Mouse (Mus musculus): ENCODE measurements around the gene Mfsd9. TPM values are rescaled to one million over a fixed set of nuclear protein-coding genes. Genes with fewer than 3 reads are reported as not detected.

Gene Mfsd9
- polyA plus RNA-seq, 1 experiment: 1.4 TPM

DNA sequence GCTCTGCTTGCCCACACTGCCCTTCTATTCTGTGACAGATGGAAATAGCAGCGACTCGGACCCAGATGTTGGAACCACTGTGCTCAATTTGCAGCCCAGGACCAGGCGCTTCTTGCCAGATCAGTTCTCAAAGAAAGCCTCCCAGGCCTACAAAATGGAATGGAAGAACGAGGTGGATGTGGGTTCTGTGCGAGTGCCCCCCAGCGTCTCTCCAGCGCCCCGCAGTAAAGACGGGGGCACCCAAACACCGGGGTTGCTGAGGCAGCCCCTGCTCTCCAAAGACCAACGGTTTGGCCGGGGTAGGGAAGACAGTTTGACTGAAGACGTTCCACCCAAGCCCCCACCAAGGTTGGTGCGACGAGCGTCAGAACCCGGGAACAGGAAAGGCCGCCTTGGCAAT, 22.9 kb downstream of the Mfsd9 start:
- H3K4me1 ChIP-seq (ENCODE audit: control insufficient read depth, insufficient read depth, low read length): no peaks in the 10 kb centered on the region
- TF ChIP-seq CTCF (IDR thresholded peaks at IDR 0.05; ENCODE audit: low read depth, low read length) (no peak), EP300 (IDR thresholded peaks at IDR 0.05; ENCODE audit: insufficient read depth, low read depth, low read length) (no peak), POLR2A (IDR thresholded peaks at IDR 0.05; ENCODE audit: insufficient read depth, low read length) (no peak)
- no peaks in the 10 kb centered on the region for H3K27me3 ChIP-seq (ENCODE audit: control insufficient read depth, insufficient read depth, low read length, poor library complexity, severe bottlenecking)
- no peaks in the 10 kb centered on the region for H3K36me3 ChIP-seq (ENCODE audit: control insufficient read depth, insufficient read depth, low read length, poor library complexity, severe bottlenecking)
- no peak overlapping the region for H3K4me3 ChIP-seq (ENCODE audit: low read depth, low read length)
- H3K9ac ChIP-seq (ENCODE audit: low read depth, poor library complexity, severe bottlenecking): no peak overlapping the region
- no peak overlapping the region for H3K27ac ChIP-seq (ENCODE audit: insufficient read depth, low read length)
- H3K9me3 ChIP-seq (replicated peaks; ENCODE audit: control insufficient read depth, insufficient read depth, low read length, poor library complexity, severe bottlenecking): no peaks in the 10 kb centered on the region

DNA sequence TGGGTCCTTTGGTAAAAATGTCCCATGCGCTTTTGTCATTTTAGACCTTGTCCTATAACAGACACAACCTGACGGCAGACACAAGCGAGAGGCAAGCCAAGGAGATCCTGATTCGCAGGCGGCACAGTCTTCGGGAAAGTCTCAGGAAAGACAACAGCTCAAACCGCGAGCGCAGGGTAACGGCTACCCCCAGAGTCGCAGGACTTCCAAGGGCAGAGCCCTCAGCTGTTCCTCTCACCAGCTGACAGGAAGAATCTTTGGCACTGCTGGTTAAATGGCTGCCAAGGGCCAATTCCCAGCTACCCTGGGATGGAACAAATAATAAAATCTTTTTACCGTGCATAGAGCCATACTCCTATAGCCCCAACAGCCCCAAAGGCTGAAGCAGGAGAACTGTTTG, 25.0 kb downstream of the Mfsd9 start:
- H3K27me3 ChIP-seq (ENCODE audit: control insufficient read depth, insufficient read depth, low read length, poor library complexity, severe bottlenecking): no peaks in the 10 kb centered on the region
- H3K27ac ChIP-seq (ENCODE audit: insufficient read depth, low read length): no peak overlapping the region
- no peaks in the 10 kb centered on the region for H3K36me3 ChIP-seq (ENCODE audit: control insufficient read depth, insufficient read depth, low read length, poor library complexity, severe bottlenecking)
- no peaks in the 10 kb centered on the region for H3K9me3 ChIP-seq (replicated peaks; ENCODE audit: control insufficient read depth, insufficient read depth, low read length, poor library complexity, severe bottlenecking)
- no peaks in the 10 kb centered on the region for H3K4me1 ChIP-seq (ENCODE audit: control insufficient read depth, insufficient read depth, low read length)
- no peak overlapping the region for H3K9ac ChIP-seq (ENCODE audit: low read depth, poor library complexity, severe bottlenecking)
- H3K4me3 ChIP-seq (ENCODE audit: low read depth, low read length): no peak overlapping the region
- TF ChIP-seq POLR2A (IDR thresholded peaks at IDR 0.05; ENCODE audit: insufficient read depth, low read length): no peak
- TF ChIP-seq EP300 (IDR thresholded peaks at IDR 0.05; ENCODE audit: insufficient read depth, low read depth, low read length): no peak
- no peak for TF ChIP-seq CTCF (IDR thresholded peaks at IDR 0.05; ENCODE audit: low read depth, low read length)

DNA sequence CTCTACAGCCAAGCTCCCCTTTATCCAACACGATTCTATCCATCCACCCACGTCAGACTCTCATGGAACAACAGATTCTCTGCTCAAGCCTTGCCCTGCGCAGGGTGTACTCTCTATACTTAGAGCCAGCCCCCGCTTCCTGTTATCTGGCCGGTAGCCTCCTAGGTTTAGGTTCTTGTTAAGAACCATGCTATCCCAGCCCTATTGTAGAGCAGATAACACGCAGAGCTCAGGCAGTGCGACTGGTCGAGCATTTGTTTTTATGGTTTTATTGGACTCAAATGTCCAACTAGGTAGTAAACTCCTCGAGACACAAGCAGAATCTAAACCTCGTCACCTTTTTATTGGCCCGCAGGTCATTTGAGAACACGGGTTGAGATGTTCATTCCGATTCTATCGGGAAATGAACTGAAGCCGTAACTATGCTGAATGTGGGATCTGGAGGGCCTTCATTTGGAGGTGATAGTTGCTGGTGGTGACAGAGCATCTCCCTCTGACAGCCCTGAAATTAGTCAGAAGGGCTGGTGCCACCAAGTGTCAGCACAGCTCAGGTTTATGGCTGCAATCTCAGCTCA, 25.7 kb downstream of the Mfsd9 start:
- H3K27ac ChIP-seq (ENCODE audit: insufficient read depth, low read length): no peak overlapping the region
- H3K9ac ChIP-seq (ENCODE audit: low read depth, poor library complexity, severe bottlenecking): no peak overlapping the region
- no peaks in the 10 kb centered on the region for H3K4me1 ChIP-seq (ENCODE audit: control insufficient read depth, insufficient read depth, low read length)
- H3K9me3 ChIP-seq (replicated peaks; ENCODE audit: control insufficient read depth, insufficient read depth, low read length, poor library complexity, severe bottlenecking): no peaks in the 10 kb centered on the region
- no peaks in the 10 kb centered on the region for H3K27me3 ChIP-seq (ENCODE audit: control insufficient read depth, insufficient read depth, low read length, poor library complexity, severe bottlenecking)
- H3K36me3 ChIP-seq (ENCODE audit: control insufficient read depth, insufficient read depth, low read length, poor library complexity, severe bottlenecking): no peaks in the 10 kb centered on the region
- TF ChIP-seq CTCF (IDR thresholded peaks at IDR 0.05; ENCODE audit: low read depth, low read length) (no peak), POLR2A (IDR thresholded peaks at IDR 0.05; ENCODE audit: insufficient read depth, low read length) (no peak), EP300 (IDR thresholded peaks at IDR 0.05; ENCODE audit: insufficient read depth, low read depth, low read length) (no peak)
- no peak overlapping the region for H3K4me3 ChIP-seq (ENCODE audit: low read depth, low read length)

DNA sequence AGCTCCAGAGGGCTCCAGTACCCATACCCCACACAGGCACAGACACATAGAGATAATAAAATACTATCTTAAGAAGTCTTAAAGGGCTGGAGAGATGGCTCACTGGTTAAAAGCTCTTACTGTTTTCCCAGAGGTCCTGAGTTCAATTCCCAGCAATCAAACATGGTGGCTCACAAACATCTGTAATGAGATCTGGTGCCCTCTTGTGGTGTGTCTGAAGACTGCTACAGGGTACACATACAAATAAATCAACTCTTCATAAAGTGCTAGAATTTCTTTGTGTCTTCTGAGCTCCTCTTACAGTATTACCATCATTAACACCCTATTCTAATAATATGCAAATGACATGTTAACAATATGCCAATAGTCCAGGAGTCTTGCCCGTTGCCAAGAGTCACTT, 26.4 kb downstream of the Mfsd9 start:
- TF ChIP-seq POLR2A (IDR thresholded peaks at IDR 0.05; ENCODE audit: insufficient read depth, low read length) (no peak), CTCF (IDR thresholded peaks at IDR 0.05; ENCODE audit: low read depth, low read length) (no peak), EP300 (IDR thresholded peaks at IDR 0.05; ENCODE audit: insufficient read depth, low read depth, low read length) (no peak)
- no peaks in the 10 kb centered on the region for H3K27me3 ChIP-seq (ENCODE audit: control insufficient read depth, insufficient read depth, low read length, poor library complexity, severe bottlenecking)
- no peaks in the 10 kb centered on the region for H3K36me3 ChIP-seq (ENCODE audit: control insufficient read depth, insufficient read depth, low read length, poor library complexity, severe bottlenecking)
- no peaks in the 10 kb centered on the region for H3K4me1 ChIP-seq (ENCODE audit: control insufficient read depth, insufficient read depth, low read length)
- H3K9ac ChIP-seq (ENCODE audit: low read depth, poor library complexity, severe bottlenecking): no peak overlapping the region
- H3K4me3 ChIP-seq (ENCODE audit: low read depth, low read length): no peak overlapping the region
- no peaks in the 10 kb centered on the region for H3K9me3 ChIP-seq (replicated peaks; ENCODE audit: control insufficient read depth, insufficient read depth, low read length, poor library complexity, severe bottlenecking)
- H3K27ac ChIP-seq (ENCODE audit: insufficient read depth, low read length): no peak overlapping the region

DNA sequence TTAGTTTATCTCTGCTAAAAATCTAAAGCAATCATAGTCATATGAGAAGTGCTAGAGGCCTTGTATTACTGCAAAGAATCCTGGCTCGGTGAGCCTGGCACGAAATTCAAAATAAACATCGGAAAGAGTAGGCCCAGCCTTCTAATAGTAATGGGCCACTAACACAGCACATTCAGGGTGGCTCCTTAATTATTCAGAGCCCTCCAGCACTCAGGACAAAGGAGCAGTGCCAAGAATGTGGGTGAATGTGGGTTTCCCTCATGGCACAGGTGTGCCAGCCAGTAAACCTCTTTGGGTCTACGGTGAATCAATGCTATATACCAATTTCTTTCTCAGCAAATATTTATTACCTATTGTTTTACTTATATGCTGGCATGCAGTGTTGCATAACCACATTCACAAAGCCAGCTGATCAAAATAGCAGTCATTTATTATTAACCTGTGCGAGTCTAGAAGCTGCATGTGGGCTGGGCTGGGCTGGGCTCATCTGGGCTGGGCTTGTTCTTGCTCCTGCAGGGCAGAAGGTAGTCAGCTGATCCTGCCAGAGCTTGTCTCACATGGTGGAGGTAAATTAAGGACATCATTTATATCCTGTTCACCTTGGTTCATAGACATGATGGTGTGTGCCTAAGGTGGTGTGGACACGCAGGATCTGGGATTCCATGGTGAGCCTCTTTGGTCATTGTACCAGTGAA, 30.6 kb downstream of the Mfsd9 start:
- H3K27me3 ChIP-seq (ENCODE audit: control insufficient read depth, insufficient read depth, low read length, poor library complexity, severe bottlenecking): no peaks in the 10 kb centered on the region; the same call in 1 of the 2 replicates
- no peak overlapping the region for H3K27ac ChIP-seq (ENCODE audit: insufficient read depth, low read length)
- no peak overlapping the region for H3K4me3 ChIP-seq (ENCODE audit: low read depth, low read length)
- no peak overlapping the region for H3K9ac ChIP-seq (ENCODE audit: low read depth, poor library complexity, severe bottlenecking)
- TF ChIP-seq EP300 (IDR thresholded peaks at IDR 0.05; ENCODE audit: insufficient read depth, low read depth, low read length) (no peak), POLR2A (IDR thresholded peaks at IDR 0.05; ENCODE audit: insufficient read depth, low read length) (no peak), CTCF (IDR thresholded peaks at IDR 0.05; ENCODE audit: low read depth, low read length) (no peak)
- no peaks in the 10 kb centered on the region for H3K9me3 ChIP-seq (replicated peaks; ENCODE audit: control insufficient read depth, insufficient read depth, low read length, poor library complexity, severe bottlenecking)
- no peaks in the 10 kb centered on the region for H3K4me1 ChIP-seq (ENCODE audit: control insufficient read depth, insufficient read depth, low read length)
- H3K36me3 ChIP-seq (ENCODE audit: control insufficient read depth, insufficient read depth, low read length, poor library complexity, severe bottlenecking): no peaks in the 10 kb centered on the region

DNA sequence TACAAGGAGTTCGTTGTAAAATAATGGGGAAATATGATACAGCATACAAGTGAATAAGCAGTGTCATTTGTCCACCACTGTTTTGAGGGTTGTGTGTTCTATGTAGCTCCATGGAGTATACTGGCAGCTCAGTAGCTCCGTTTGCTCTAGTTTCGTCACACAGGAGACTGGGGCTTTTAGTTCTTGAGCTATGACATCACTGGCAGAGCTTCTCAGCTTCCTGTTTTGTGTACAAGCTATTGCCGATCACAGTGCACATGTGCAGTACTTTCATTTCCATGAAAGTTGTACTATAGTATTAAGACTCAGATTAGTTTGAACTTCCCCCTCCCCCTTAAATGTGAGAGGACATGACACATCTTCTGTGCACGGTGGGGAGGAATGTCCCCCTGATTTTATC, 44.4 kb downstream of the Mfsd9 start:
- Histone ChIP-seq H3K9ac (ENCODE audit: low read depth, poor library complexity, severe bottlenecking) (no peak overlapping the region), H3K4me3 (ENCODE audit: low read depth, low read length) (no peak overlapping the region), H3K9me3 (replicated peaks; ENCODE audit: control insufficient read depth, insufficient read depth, low read length, poor library complexity, severe bottlenecking) (no peaks in the 10 kb centered on the region), H3K27ac (ENCODE audit: insufficient read depth, low read length) (no peak overlapping the region), H3K27me3 (ENCODE audit: control insufficient read depth, insufficient read depth, low read length, poor library complexity, severe bottlenecking) (no peaks in the 10 kb centered on the region; the same call in 1 of the 2 replicates), H3K36me3 (ENCODE audit: control insufficient read depth, insufficient read depth, low read length, poor library complexity, severe bottlenecking) (no peaks in the 10 kb centered on the region), H3K4me1 (ENCODE audit: control insufficient read depth, insufficient read depth, low read length) (no peaks in the 10 kb centered on the region)
- TF ChIP-seq CTCF (IDR thresholded peaks at IDR 0.05; ENCODE audit: low read depth, low read length) (no peak), POLR2A (IDR thresholded peaks at IDR 0.05; ENCODE audit: insufficient read depth, low read length) (no peak), EP300 (IDR thresholded peaks at IDR 0.05; ENCODE audit: insufficient read depth, low read depth, low read length) (no peak)

Measured in ES-Bruce4 (cell line).